ENCODE assay signal across 7 mouse cellular contexts in genomic region chr10:79934272-79934721, GRCm38 (mm10). TPM values are rescaled to one million over a fixed set of nuclear protein-coding genes. Genes with fewer than 3 reads are reported as not detected.
DNase-seq lines count a peak whose midpoint lies in the region; ATAC-seq and TF ChIP-seq lines count a peak whose summit lies in the region.

No protein-coding gene starts in this region.

- 0 out of 2 replicates have a peak, but pooled peaks have one; percentile 35 for TF ChIP-seq POLR2A in CH12.LX (IDR thresholded peaks at IDR 0.05; ENCODE audit: low read depth, low read length)

- ATAC-seq in hindbrain, embryonic 15.5 days (ENCODE audit: low FRiP score, low read depth) = peak; percentile 72
- ATAC-seq in monocyte, adult 5-6 weeks (replicated peaks; ENCODE audit: insufficient number of reproducible peaks, low FRiP score, low TSS enrichment, poor library complexity, severe bottlenecking) = 0 out of 2 replicates have a peak, but pooled peaks have one; percentile 12

- no peaks in the 10 kb centered on the region for H3K9me3 ChIP-seq in CH12.LX (replicated peaks; ENCODE audit: low read length)
- no peaks in the 10 kb centered on the region for H3K9me3 ChIP-seq in hindbrain, embryonic 15.5 days

- WGBS in hindbrain, embryonic 15.5 days = 37% methylated on average over 13 of the region's 13 CpGs

- peaks cover 100% of the 10 kb centered on the region for H3K79me2 ChIP-seq in CH12.LX (replicated peaks; ENCODE audit: control insufficient read depth, extremely low read depth, insufficient read depth, poor library complexity, severe bottlenecking)

- peaks cover 70 to 94% of the 10 kb centered on the region in 2 experiments for H3K36me3 ChIP-seq in CH12.LX (replicated peaks in 1 of 2; ENCODE audit: control insufficient read depth in 1 of 2, insufficient read depth in 1 of 2, low read length in 1 of 2)
- H3K36me3 ChIP-seq in hindbrain, embryonic 15.5 days = 0 out of 2 replicates have a peak, but pooled peaks cover 4% of the 10 kb centered on the region

- H3K27ac ChIP-seq in CH12.LX (ENCODE audit: insufficient read depth, low read depth) = peak overlapping the region; percentile 76
- H3K27ac ChIP-seq in hindbrain, embryonic 15.5 days (replicated peaks) = peak overlapping the region; percentile 32; the same call in 1 of the 2 replicates

- TF ChIP-seq RAD21 in CH12.LX (IDR thresholded peaks at IDR 0.05; ENCODE audit: low read depth, low read length) = no peak

- H3K4me1 ChIP-seq in CH12.LX (ENCODE audit: control insufficient read depth in 1 of 2, insufficient read depth in 2 of 2) = peaks cover 63 to 98% of the 10 kb centered on the region in 2 experiments
- peaks cover 63% of the 10 kb centered on the region for H3K4me1 ChIP-seq in hindbrain, embryonic 15.5 days (replicated peaks)

- no peaks in the 10 kb centered on the region for H3K27me3 ChIP-seq in CH12.LX (replicated peaks)
- H3K27me3 ChIP-seq in hindbrain, embryonic 15.5 days = no peaks in the 10 kb centered on the region

- TF ChIP-seq CTCF in CH12.LX (conservative IDR thresholded peaks at IDR 0.05 in 1 of 2, IDR thresholded peaks at IDR 0.05 in 1 of 2; ENCODE audit: low read depth in 2 of 2, low read length in 2 of 2) = no peak

- dilution Hi-C loops in CH12.LX (cut with MboI; ENCODE audit: extremely low pct_ligation_motif_present, extremely low pct_unique_long_range_greater_than_20kb, low sequenced_read_pairs) = no loop called here

- H3K4me3 ChIP-seq in CH12.LX (replicated peaks in 1 of 3; ENCODE audit: low read depth in 2 of 3, low read length in 2 of 3, poor library complexity in 1 of 3) = peak overlapping the region in 2 of 3 experiments; percentile 10 to 72
- H3K4me3 ChIP-seq in hindbrain, embryonic 15.5 days = no peak overlapping the region

- 0 out of 2 replicates have a peak overlapping the region, but pooled peaks have one; percentile 2 for H3K9ac ChIP-seq in CH12.LX (ENCODE audit: insufficient read depth, low read depth)
- no peak overlapping the region for H3K9ac ChIP-seq in hindbrain, embryonic 15.5 days

- TF ChIP-seq EP300 in CH12.LX (IDR thresholded peaks at IDR 0.05; ENCODE audit: low read length) = no peak

- intact Hi-C loops in left cerebral cortex, postnatal 36 days (cut with DNase I) = no loop called here

- DNase-seq in CH12.LX (ENCODE audit: extremely low read depth) = no peak
- peak; percentile 87 for DNase-seq in adrenal gland, postnatal 14 days
- peak; percentile 88 to 92 for DNase-seq in gastrocnemius, adult 8-10 months (ENCODE audit: low spot score in 2 of 2)
- peak; percentile 60 to 65 for DNase-seq in left cerebral cortex, postnatal 36 days (ENCODE audit: low spot score in 2 of 2)
- DNase-seq in T-cell, adult 2 months (ENCODE audit: low spot score) = no peak

- in situ Hi-C loops in CH12.LX (cut with MboI; ENCODE audit: low pct_ligation_motif_present, low pct_unique_long_range_greater_than_20kb, low sequenced_read_pairs) = no loop called here

- peak overlapping the region; percentile 78 for H3K4me2 ChIP-seq in CH12.LX (ENCODE audit: insufficient read depth, low read depth, poor library complexity, severe bottlenecking)
- no peak overlapping the region for H3K4me2 ChIP-seq in hindbrain, embryonic 15.5 days

TF ChIP-seq in CH12.LX, 34 proteins besides CTCF, POLR2A, EP300 and RAD21:
- TF ChIP-seq TCF12 (IDR thresholded peaks at IDR 0.05; ENCODE audit: low read depth, low read length) = 0 out of 2 replicates have a peak, but pooled peaks have one; percentile 20
- TF ChIP-seq MYC (IDR thresholded peaks at IDR 0.05; ENCODE audit: low read depth, low read length) = peak; percentile 64; the same call in 1 of the 2 replicates
- no peak for TF ChIP-seq CHD1 (IDR thresholded peaks at IDR 0.05; ENCODE audit: low read depth, low read length)
- TF ChIP-seq ZMIZ1 (IDR thresholded peaks at IDR 0.05; ENCODE audit: low read depth, low read length) = 0 out of 2 replicates have a peak, but pooled peaks have one; percentile 40
- TF ChIP-seq BHLHE40 (IDR thresholded peaks at IDR 0.05; ENCODE audit: low read depth, low read length) = peak; percentile 47; the same call in 1 of the 2 replicates
- TF ChIP-seq NELFE (IDR thresholded peaks at IDR 0.05; ENCODE audit: low read depth, low read length) = no peak
- no peak for TF ChIP-seq MAFK (IDR thresholded peaks at IDR 0.05; ENCODE audit: insufficient replicate concordance, low read length)
- peak; percentile 75; the same call in 1 of the 2 replicates for TF ChIP-seq MXI1 (IDR thresholded peaks at IDR 0.05; ENCODE audit: low read depth, low read length)
- peak; percentile 19; the same call in 1 of the 2 replicates for TF ChIP-seq SIN3A (IDR thresholded peaks at IDR 0.05; ENCODE audit: low read length)
- TF ChIP-seq USF1 (IDR thresholded peaks at IDR 0.05; ENCODE audit: low read depth, low read length) = no peak
- peak; percentile 51; the same call in 1 of the 2 replicates for TF ChIP-seq MAX (IDR thresholded peaks at IDR 0.05; ENCODE audit: low read length)

RNA-seq across cellular contexts. Expression of gene Arid3a, which starts 7.5 kb away (rescaled TPM):
- total RNA-seq in CH12.LX (2012; rRNA removed) (114 and 161 TPM in 2 replicates), CH12.LX (2014; rRNA removed) (45.9 and 48.4 TPM in 2 replicates)
- polyA plus RNA-seq in CH12.LX (2012; ENCODE audit: insufficient read length, low read depth) = 84.7 and 94.4 TPM in 2 replicates
- 5.9 and 6.9 TPM in 2 replicates for total RNA-seq in adrenal gland, postnatal 14 days (2021)
- total RNA-seq in gastrocnemius, adult 8-10 months (2022) = 1 to 10 TPM; 1.5 to 2.3 (median 2.1) TPM
- 2.9 and 3.2 TPM in 2 replicates for polyA plus RNA-seq in hindbrain, embryonic 15.5 days (2015; fragmentation: Nextera tagmentation; extraction: Ambion mirVana)
- 1 to 10 TPM; 6.3 to 6.5 TPM for total RNA-seq in left cerebral cortex, postnatal 36 days (2021)
- total RNA-seq in monocyte, adult 5-6 weeks (2017) = 35.3 to 38.9 TPM (median 36.8 TPM) in 3 replicates

RNA-seq across cellular contexts. Expression of gene R3hdm4, which starts 13.3 kb away (rescaled TPM):
- total RNA-seq in CH12.LX (2012; rRNA removed) (20.9 and 22.3 TPM in 2 replicates), CH12.LX (2014; rRNA removed) (8.9 and 10.5 TPM in 2 replicates)
- 53.2 and 59.4 TPM in 2 replicates for polyA plus RNA-seq in CH12.LX (2012; ENCODE audit: insufficient read length, low read depth)
- 75.8 and 82.8 TPM in 2 replicates for total RNA-seq in adrenal gland, postnatal 14 days (2021)
- total RNA-seq in gastrocnemius, adult 8-10 months (2022) = 100 to 1,000 TPM; 124 to 137 (median 129) TPM
- polyA plus RNA-seq in hindbrain, embryonic 15.5 days (2015; fragmentation: Nextera tagmentation; extraction: Ambion mirVana) = 258 and 289 TPM in 2 replicates
- total RNA-seq in left cerebral cortex, postnatal 36 days (2021) = 100 to 1,000 TPM; 349 to 368 TPM
- total RNA-seq in monocyte, adult 5-6 weeks (2017) = 23.4 to 53.8 TPM (median 35.4 TPM) in 3 replicates

RNA-seq across cellular contexts. Expression of gene Kiss1r, which starts 17.5 kb away (rescaled TPM):
- 0.21 and 0.76 TPM in 2 replicates for total RNA-seq in CH12.LX (2012; rRNA removed)
- 0.24 and 0.32 TPM in 2 replicates for total RNA-seq in CH12.LX (2014; rRNA removed)
- polyA plus RNA-seq in CH12.LX (2012; ENCODE audit: insufficient read length, low read depth) = 0.17 and 0.20 TPM in 2 replicates
- total RNA-seq in adrenal gland, postnatal 14 days (2021) = 0.98 and 1.5 TPM in 2 replicates
- total RNA-seq in gastrocnemius, adult 8-10 months (2022) = under 1 TPM; 0.13 to 0.36 (median 0.22) TPM
- 2.7 and 3.1 TPM in 2 replicates for polyA plus RNA-seq in hindbrain, embryonic 15.5 days (2015; fragmentation: Nextera tagmentation; extraction: Ambion mirVana)
- total RNA-seq in left cerebral cortex, postnatal 36 days (2021) = 1 to 10 TPM; 6.7 to 8.2 TPM
- total RNA-seq in monocyte, adult 5-6 weeks (2017) = 0.39 TPM in 1 of 3 replicates, not detected in the others

RNA-seq across cellular contexts. Expression of gene Gm26602, which starts 23.6 kb away (rescaled TPM):
- total RNA-seq in CH12.LX (2012; rRNA removed) = 6.0 and 8.1 TPM in 2 replicates
- not detected in 2 replicates for total RNA-seq in CH12.LX (2014; rRNA removed)
- not detected in 2 replicates for polyA plus RNA-seq in CH12.LX (2012; ENCODE audit: insufficient read length, low read depth)
- total RNA-seq in adrenal gland, postnatal 14 days (2021) = not detected in 2 replicates
- not detected for total RNA-seq in gastrocnemius, adult 8-10 months (2022)
- 3.0 TPM in 1 of 2 replicates, not detected in the other for polyA plus RNA-seq in hindbrain, embryonic 15.5 days (2015; fragmentation: Nextera tagmentation; extraction: Ambion mirVana)
- total RNA-seq in left cerebral cortex, postnatal 36 days (2021) = not detected
- total RNA-seq in monocyte, adult 5-6 weeks (2017) = not detected in 3 replicates

RNA-seq across cellular contexts. Expression of gene Med16, which starts 25.6 kb away (rescaled TPM):
- total RNA-seq in CH12.LX (2012; rRNA removed) (12.1 and 14.4 TPM in 2 replicates), CH12.LX (2014; rRNA removed) (8.7 and 10.2 TPM in 2 replicates)
- 20.7 and 22.8 TPM in 2 replicates for polyA plus RNA-seq in CH12.LX (2012; ENCODE audit: insufficient read length, low read depth)
- total RNA-seq in adrenal gland, postnatal 14 days (2021) = 32.0 and 38.4 TPM in 2 replicates
- total RNA-seq in gastrocnemius, adult 8-10 months (2022) = 10 to 100 TPM; 30.8 to 37.1 (median 32.9) TPM
- 51.2 and 54.2 TPM in 2 replicates for polyA plus RNA-seq in hindbrain, embryonic 15.5 days (2015; fragmentation: Nextera tagmentation; extraction: Ambion mirVana)
- 10 to 100 TPM; 53.2 to 60.6 TPM for total RNA-seq in left cerebral cortex, postnatal 36 days (2021)
- 13.3 to 16.8 TPM (median 13.3 TPM) in 3 replicates for total RNA-seq in monocyte, adult 5-6 weeks (2017)

Comparison
In these comparisons a context has a peak if more than half of its experiments do, and no peak if none do; other contexts are left out.
1. DNase-seq: peak in adrenal gland, postnatal 14 days (single experiment), gastrocnemius, adult 8-10 months (2 of 2) and left cerebral cortex, postnatal 36 days (2 of 2); none in CH12.LX (single experiment) and T-cell, adult 2 months (single experiment).